Mouse (Mus musculus) G1E (cell line): Measurements from ENCODE around the gene Alad.

ENCODE experiments used
- CTCF ChIP-seq: IDR thresholded peaks from 2 replicates; pipeline ENCODE4 v1.5.1; 2012; ENCODE audit warnings: low read depth, low read length, inconsistent platforms, mixed read lengths
- GATA1 ChIP-seq: IDR thresholded peaks from 2 replicates; pipeline ENCODE4 v1.6.1; 2012; ENCODE audit warnings: borderline replicate concordance, low read length, inconsistent platforms, mixed read lengths
- POLR2AphosphoS5 ChIP-seq: IDR thresholded peaks from 2 replicates; pipeline ENCODE4 v1.6.1; 2012; ENCODE audit warnings: low read depth, low read length, inconsistent platforms; ENCODE audit not compliant: insufficient replicate concordance
- TAL1 ChIP-seq: conservative IDR thresholded peaks from 2 replicates; pipeline ENCODE4 v1.6.1; 2012; ENCODE audit warnings: low read depth, low read length, inconsistent platforms, mixed read lengths

- TF ChIP-seq TAL1 (no peak), CTCF (no peak), GATA1 (no peak), POLR2AphosphoS5 (no peak)
These were observed 48.6 kb upstream of the Alad start for GRCm38 (mm10) chr4:62568359-62568758.
